Mouse (Mus musculus) stomach, embryonic 15.5 days (tissue): ENCODE measurements around the gene Pin1. TPM values are rescaled to one million over a fixed set of nuclear protein-coding genes. Genes with fewer than 3 reads are reported as not detected.
A peak's percentile ranks its signal among the peaks of the same experiment; 100 is the strongest.

Source experiments
- ATAC-seq: fragments of 200-750 bp; cut with Nextera tagmentation; 2 replicates; pipeline ENCODE4 v1.8.0; 2017; ENCODE audit warnings: low read depth, moderate number of reproducible peaks, moderate TSS enrichment; ENCODE audit not compliant: insufficient read depth, low FRiP score
- H3K27ac ChIP-seq: fragments of 300-500 bp; sonication (generic); 2 replicates; pipeline ENCODE4 v1.5.1; 2015; ENCODE audit warnings: mild to moderate bottlenecking, inconsistent platforms
- H3K27me3 ChIP-seq: fragments of 300-500 bp; sonication (generic); replicated peaks from 2 replicates; pipeline ENCODE4 v1.6.1; 2015; ENCODE audit warnings: inconsistent platforms
- H3K36me3 ChIP-seq: fragments of 300-500 bp; sonication (generic); 2 replicates; pipeline ENCODE4 v1.6.1; 2015; ENCODE audit warnings: inconsistent platforms
- H3K4me1 ChIP-seq: fragments of 300-500 bp; sonication (generic); 2 replicates; pipeline ENCODE4 v1.6.1; 2015; ENCODE audit warnings: inconsistent platforms
- H3K4me2 ChIP-seq: fragments of 300-500 bp; sonication (generic); 2 replicates; pipeline ENCODE4 v1.6.1; 2015; ENCODE audit warnings: mild to moderate bottlenecking, inconsistent platforms
- H3K4me3 ChIP-seq: fragments of 300-500 bp; sonication (generic); replicated peaks from 2 replicates; pipeline ENCODE4 v1.5.1; 2015; ENCODE audit warnings: inconsistent platforms
- H3K9ac ChIP-seq: fragments of 300-500 bp; sonication (generic); 2 replicates; pipeline ENCODE4 v1.6.1; 2015; ENCODE audit warnings: inconsistent platforms
- H3K9me3 ChIP-seq: fragments of 300-500 bp; sonication (generic); 2 replicates; pipeline ENCODE4 v1.6.1; 2016; ENCODE audit warnings: inconsistent platforms
- WGBS: fragments of 180-500 bp; shearing (Covaris S2); methylation state at CpG from one replicate; pipeline ENCODE4 v1.1.7; 2015; 5-methylcytosine and 5-hydroxymethylcytosine counted together
- polyA plus RNA-seq: library from polyadenylated mRNA; unstranded; fragments of >200 nt; fragmentation: Nextera tagmentation; extraction: Ambion mirVana; gene quantifications from 2 replicates; pipeline ENCODE4 v1.2.1, GENCODE M21; 2015

Pin1 gene
- polyA plus RNA-seq, 1 experiment from 2014 or later = 45.5 TPM

- peak overlapping the region; percentile 89 for H3K4me3 ChIP-seq
- H3K4me2 ChIP-seq = peak overlapping the region; percentile 97
- peaks cover 18% of the 10 kb centered on the region for H3K4me1 ChIP-seq
- 14% methylated on average over 6 of the region's 6 CpGs for WGBS
- 0 out of 2 replicates have a peak overlapping the region, but pooled peaks have one; percentile 97 for H3K27ac ChIP-seq
- H3K9ac ChIP-seq = peak overlapping the region; percentile 87
- peaks cover 10% of the 10 kb centered on the region; the same call in 1 of the 2 replicates for H3K36me3 ChIP-seq
- no peaks in the 10 kb centered on the region for H3K27me3 ChIP-seq
- ATAC-seq = no peak
- no peaks in the 10 kb centered on the region for H3K9me3 ChIP-seq
Observed at GRCm38 (mm10) chr9:20641501-20641900, 10.4 kb upstream of the Pin1 start.

DNA sequence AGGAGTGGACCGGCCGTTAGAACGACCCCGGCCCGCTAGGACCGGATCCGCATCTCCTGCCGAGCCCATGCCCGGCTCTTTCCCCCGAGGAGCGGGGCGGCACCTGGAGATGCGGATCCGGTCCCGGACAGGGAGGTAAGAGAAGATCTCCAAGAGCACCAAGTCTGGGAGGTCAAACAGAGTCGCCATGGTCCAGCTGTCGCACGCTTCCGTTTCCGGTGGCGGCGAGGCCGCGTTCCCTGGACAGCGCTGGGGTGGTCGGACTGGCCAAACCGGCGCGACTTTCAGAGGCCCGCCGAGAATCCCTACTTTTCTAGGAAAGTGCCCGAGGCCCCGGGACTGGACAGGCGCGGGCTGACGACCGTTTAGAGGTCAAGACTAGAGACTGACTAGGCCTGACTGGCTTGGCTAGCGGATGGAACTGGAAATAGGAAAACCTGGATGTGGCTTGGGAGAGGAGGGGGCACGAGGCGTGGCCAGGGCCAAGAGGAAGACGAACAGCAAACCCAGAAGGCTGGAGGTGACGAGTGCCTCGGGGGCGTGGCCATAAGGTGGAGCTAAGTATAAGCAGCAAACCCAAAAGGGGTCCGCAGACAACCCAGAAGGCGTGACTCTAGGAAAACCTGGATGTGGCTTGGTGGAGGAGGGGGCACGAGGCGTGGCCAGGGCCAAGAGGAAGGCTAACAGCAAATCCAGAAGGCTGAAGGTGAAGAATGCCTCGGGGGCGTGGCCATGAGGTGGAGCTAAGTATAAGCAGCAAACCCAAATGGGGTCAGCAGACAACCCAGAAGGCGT, 9.6 kb upstream of the Pin1 start, which contains the start of gene Ubl5:
Ubl5 (plus strand) TSS at position 778 of the 795 bp plus-strand sequence.
- peaks cover 9% of the 10 kb centered on the region; the same call in 1 of the 2 replicates for H3K36me3 ChIP-seq
- peaks cover 18% of the 10 kb centered on the region for H3K4me1 ChIP-seq
- peak within 1 kb of the TSS; percentile 97 for H3K4me2 ChIP-seq
- H3K9ac ChIP-seq = peak within 1 kb of the TSS; percentile 88
- H3K27me3 ChIP-seq = no peaks in the 10 kb centered on the region
- peak; percentile 89 for ATAC-seq
- peak within 1 kb of the TSS; percentile 97 for H3K27ac ChIP-seq
- H3K4me3 ChIP-seq = peak within 1 kb of the TSS; percentile 89
- under 1% methylated on average over 51 of the region's 51 CpGs for WGBS
- no peaks in the 10 kb centered on the region for H3K9me3 ChIP-seq

- Histone ChIP-seq H3K27ac (peak overlapping the region; percentile 97), H3K27me3 (no peaks in the 10 kb centered on the region), H3K9ac (peak overlapping the region; percentile 88), H3K4me3 (peak overlapping the region; percentile 89), H3K36me3 (peaks cover 8% of the 10 kb centered on the region; the same call in 1 of the 2 replicates), H3K4me1 (peaks cover 18% of the 10 kb centered on the region), H3K9me3 (no peaks in the 10 kb centered on the region), H3K4me2 (peak overlapping the region; percentile 97)
- ATAC-seq = peak; percentile 80
- under 1% methylated on average over 30 of the region's 30 CpGs for WGBS
Observed at GRCm38 (mm10) chr9:20642896-20643466, 8.9 kb upstream of the Pin1 start.

DNA sequence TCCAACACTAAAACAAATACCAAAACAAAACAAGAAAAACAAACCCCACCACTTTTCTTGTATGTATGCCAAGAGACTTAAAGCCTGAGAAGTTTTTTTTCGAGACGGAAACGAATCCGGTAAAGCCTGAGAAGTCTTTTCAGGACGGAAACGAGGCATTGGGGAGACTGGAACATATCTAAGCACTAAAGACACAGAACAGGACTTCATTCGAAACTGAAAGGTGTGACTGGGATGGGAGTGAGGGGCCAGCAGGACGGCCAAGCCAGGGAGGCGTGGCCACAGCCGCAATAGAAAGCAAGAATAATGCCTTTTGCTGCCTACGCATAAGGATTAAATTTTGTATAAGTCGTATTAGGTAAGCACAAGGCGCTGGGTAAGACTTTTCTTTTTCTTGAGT, 8.1 kb upstream of the Pin1 start:
- 6% methylated on average over 13 of the region's 13 CpGs for WGBS
- Histone ChIP-seq H3K9me3 (no peaks in the 10 kb centered on the region), H3K36me3 (peaks cover 6% of the 10 kb centered on the region; the same call in 1 of the 2 replicates), H3K4me2 (peak overlapping the region; percentile 97), H3K4me1 (peaks cover 18% of the 10 kb centered on the region), H3K9ac (peak overlapping the region; percentile 88; the same call in 1 of the 2 replicates), H3K27me3 (no peaks in the 10 kb centered on the region), H3K27ac (peak overlapping the region; percentile 97), H3K4me3 (peak overlapping the region; percentile 89)
- no peak for ATAC-seq

DNA sequence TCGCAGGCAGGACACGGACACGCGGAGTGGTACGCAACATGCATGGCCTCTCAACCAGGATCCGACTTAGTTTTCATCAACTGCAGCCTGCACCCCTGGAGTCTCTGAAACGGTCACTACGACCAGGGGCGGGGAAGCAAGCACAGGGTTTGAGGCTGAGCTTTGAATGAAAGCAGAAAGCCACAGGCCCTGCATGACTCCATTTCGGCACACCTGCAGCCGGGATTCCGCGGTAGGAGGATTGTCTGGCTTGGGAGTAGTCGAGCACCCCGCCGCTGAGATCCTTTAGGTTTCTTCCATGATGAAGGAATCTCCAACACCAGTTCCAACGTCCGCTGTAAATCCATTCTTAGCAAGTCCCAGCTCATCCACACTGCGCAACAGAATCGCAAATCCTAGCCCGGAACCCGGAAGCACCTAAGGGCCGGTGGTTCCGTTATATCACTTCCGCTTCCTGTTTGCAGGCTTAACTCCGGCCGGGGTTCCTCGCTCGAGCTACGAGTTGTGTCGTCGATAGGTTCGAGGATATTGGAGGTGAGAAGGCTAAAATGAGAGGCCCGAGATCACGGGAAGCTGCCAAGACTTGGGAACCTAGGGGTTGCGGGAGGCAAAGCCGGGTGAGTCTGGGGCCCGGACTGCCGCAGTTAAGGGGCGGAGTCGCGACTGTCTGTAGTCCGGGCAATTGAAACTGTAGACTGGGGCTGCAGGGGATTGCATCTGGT, 7.4 kb upstream of the Pin1 start, which contains the start of gene Fbxl12:
Fbxl12 (minus strand) TSS at position 408 of the 722 bp plus-strand sequence.
- WGBS = under 1% methylated on average over 43 of the region's 43 CpGs
- H3K9me3 ChIP-seq = no peaks in the 10 kb centered on the region
- no peak for ATAC-seq

GRCm38 (mm10) chr9:20645121-20645520, 6.8 kb upstream of the Pin1 start:
- Histone ChIP-seq H3K4me1 (peaks cover 18% of the 10 kb centered on the region), H3K27me3 (no peaks in the 10 kb centered on the region), H3K9me3 (no peaks in the 10 kb centered on the region), H3K36me3 (no peaks in the 10 kb centered on the region), H3K4me2 (peak overlapping the region; percentile 97), H3K9ac (peak overlapping the region; percentile 88), H3K27ac (peak overlapping the region; percentile 85), H3K4me3 (peak overlapping the region; percentile 89)
- WGBS = 3% methylated on average over 17 of the region's 17 CpGs
- no peak for ATAC-seq

More for the DNA sequence above, 7.4 kb upstream of the Pin1 start, which contains the start of gene Fbxl12:
- H3K36me3 ChIP-seq = no peaks in the 10 kb centered on the region
- peak within 1 kb of the TSS; percentile 97 for H3K27ac ChIP-seq
- H3K4me3 ChIP-seq = peak within 1 kb of the TSS; percentile 89
- no peaks in the 10 kb centered on the region for H3K27me3 ChIP-seq
- peak within 1 kb of the TSS; percentile 88 for H3K9ac ChIP-seq
- H3K4me1 ChIP-seq = peaks cover 18% of the 10 kb centered on the region
- peak within 1 kb of the TSS; percentile 97 for H3K4me2 ChIP-seq

DNA sequence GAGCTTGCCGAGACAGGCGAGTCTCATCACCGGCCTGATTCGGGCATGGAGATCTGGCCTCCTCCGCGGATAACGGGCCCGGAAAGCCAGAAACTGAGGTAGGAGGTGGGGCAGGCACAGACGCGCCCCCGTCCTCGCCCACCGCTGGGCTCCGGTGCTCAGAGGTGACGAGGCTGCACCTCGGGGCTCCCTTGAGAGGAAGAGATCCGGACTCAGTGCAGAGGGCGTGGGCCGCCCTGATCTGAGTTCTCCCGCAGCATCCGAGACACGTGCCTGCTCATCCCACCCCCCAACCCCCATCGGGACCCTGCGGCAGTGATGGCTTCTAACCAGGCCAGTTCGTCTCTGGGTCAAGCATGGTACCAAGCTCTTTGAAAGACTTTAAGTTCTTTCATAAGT, 364 bp downstream of the Pin1 start:
- peak overlapping the region; percentile 84 for H3K9ac ChIP-seq
- H3K27me3 ChIP-seq = no peaks in the 10 kb centered on the region
- H3K4me3 ChIP-seq = peak overlapping the region; percentile 97
- ATAC-seq = no peak
- H3K9me3 ChIP-seq = no peaks in the 10 kb centered on the region
- H3K4me1 ChIP-seq = peaks cover 29% of the 10 kb centered on the region
- 0% methylated on average over 25 of the region's 25 CpGs for WGBS
- H3K27ac ChIP-seq = peak overlapping the region; percentile 26; the same call in 1 of the 2 replicates
- peak overlapping the region; percentile 71 for H3K4me2 ChIP-seq
- H3K36me3 ChIP-seq = peaks cover 22% of the 10 kb centered on the region; the same call in 1 of the 2 replicates

DNA sequence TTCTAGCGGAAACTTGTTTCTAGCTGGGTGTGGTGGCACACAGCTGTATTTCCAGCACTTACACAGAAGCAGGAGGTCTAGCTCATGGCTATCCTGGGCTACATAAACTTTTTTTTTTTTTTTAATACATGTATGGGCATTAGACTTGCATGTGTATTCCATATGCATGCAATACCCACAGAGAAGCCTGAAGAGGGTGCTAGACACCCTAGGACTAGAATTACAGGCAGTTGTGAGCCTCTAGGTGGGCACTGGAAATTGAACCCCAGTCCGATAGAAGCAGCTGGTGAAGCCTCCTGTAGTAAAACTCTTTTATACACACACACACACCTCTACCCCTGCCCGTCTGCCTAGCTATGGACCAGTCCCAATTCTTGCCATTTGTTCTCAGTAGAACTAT, 2.0 kb downstream of the Pin1 start:
- Histone ChIP-seq H3K36me3 (peaks cover 37% of the 10 kb centered on the region), H3K27me3 (no peaks in the 10 kb centered on the region), H3K4me3 (no peak overlapping the region), H3K4me2 (no peak overlapping the region), H3K27ac (no peak overlapping the region), H3K4me1 (peaks cover 29% of the 10 kb centered on the region), H3K9me3 (no peaks in the 10 kb centered on the region), H3K9ac (no peak overlapping the region)
- 89% methylated on average over 3 of the region's 3 CpGs for WGBS
- no peak for ATAC-seq

DNA sequence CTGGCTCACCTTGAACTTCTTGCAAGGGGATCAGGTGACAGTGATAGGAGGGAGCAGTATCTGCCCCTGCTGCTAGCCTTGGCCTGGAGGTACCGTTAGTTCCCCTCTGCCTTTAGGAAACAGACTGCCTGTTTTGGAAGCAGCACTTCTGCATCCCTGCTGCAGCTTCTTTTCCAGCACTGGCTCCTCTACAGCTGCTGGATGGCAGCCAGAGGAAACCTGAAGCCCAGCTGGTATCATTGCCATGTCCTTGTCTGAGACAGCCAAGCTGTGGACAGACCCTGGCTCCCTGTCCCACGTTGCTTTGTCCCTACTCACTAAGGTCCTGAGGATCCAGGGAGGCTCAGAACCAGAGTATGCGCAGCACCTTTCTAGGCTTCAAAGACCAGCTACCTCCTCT, 5.7 kb downstream of the Pin1 start:
- peaks cover 24% of the 10 kb centered on the region for H3K4me1 ChIP-seq
- ATAC-seq = no peak
- H3K4me3 ChIP-seq = no peak overlapping the region
- WGBS = 89% methylated on average over 3 of the region's 3 CpGs
- H3K4me2 ChIP-seq = no peak overlapping the region
- H3K9me3 ChIP-seq = no peaks in the 10 kb centered on the region
- H3K36me3 ChIP-seq = peaks cover 52% of the 10 kb centered on the region
- H3K9ac ChIP-seq = no peak overlapping the region
- no peak overlapping the region for H3K27ac ChIP-seq
- H3K27me3 ChIP-seq = no peaks in the 10 kb centered on the region

GRCm38 (mm10) chr9:20662325-20662724, 10.4 kb downstream of the Pin1 start:
- H3K36me3 ChIP-seq = peaks cover 48% of the 10 kb centered on the region
- no peak overlapping the region for H3K9ac ChIP-seq
- H3K27me3 ChIP-seq = no peaks in the 10 kb centered on the region
- H3K4me2 ChIP-seq = no peak overlapping the region
- no peak overlapping the region for H3K27ac ChIP-seq
- no peak overlapping the region for H3K4me3 ChIP-seq
- no peak for ATAC-seq
- no peaks in the 10 kb centered on the region for H3K4me1 ChIP-seq
- no peaks in the 10 kb centered on the region for H3K9me3 ChIP-seq
- 40% methylated on average over 3 of the region's 3 CpGs for WGBS

DNA sequence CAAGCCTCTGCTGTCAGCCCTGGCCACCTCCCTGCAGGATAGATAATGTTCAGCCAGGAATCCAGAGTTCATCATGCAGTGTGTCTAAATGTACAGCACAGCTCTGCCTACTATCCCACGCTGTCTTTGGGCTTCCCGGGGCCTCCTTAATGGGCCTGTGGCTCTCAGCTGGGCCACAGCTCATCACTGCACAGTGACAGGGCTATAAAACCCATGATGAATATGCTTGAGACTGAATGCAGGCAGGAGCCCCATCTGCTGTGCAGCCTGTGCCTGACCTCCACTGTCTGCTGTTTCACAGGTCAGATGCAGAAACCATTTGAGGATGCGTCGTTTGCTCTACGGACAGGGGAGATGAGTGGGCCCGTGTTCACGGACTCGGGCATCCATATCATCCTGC, 11.0 kb downstream of the Pin1 start:
- Histone ChIP-seq H3K27me3 (no peaks in the 10 kb centered on the region), H3K4me1 (no peaks in the 10 kb centered on the region), H3K36me3 (peaks cover 43% of the 10 kb centered on the region), H3K4me2 (no peak overlapping the region), H3K27ac (no peak overlapping the region), H3K4me3 (no peak overlapping the region), H3K9ac (no peak overlapping the region), H3K9me3 (no peaks in the 10 kb centered on the region)
- no peak for ATAC-seq
- 89% methylated on average over 8 of the region's 8 CpGs for WGBS
